Mouse (Mus musculus) fibroblast of lung, adult 2 months (primary cell): Measurements from ENCODE around the gene Bloc1s4.

Experiments
- DNase-seq: peaks from one replicate; pipeline ENCODE4 v3.0.0-alpha.2; 2011; ENCODE audit warnings: low read depth

The Bloc1s4 gene

DNA sequence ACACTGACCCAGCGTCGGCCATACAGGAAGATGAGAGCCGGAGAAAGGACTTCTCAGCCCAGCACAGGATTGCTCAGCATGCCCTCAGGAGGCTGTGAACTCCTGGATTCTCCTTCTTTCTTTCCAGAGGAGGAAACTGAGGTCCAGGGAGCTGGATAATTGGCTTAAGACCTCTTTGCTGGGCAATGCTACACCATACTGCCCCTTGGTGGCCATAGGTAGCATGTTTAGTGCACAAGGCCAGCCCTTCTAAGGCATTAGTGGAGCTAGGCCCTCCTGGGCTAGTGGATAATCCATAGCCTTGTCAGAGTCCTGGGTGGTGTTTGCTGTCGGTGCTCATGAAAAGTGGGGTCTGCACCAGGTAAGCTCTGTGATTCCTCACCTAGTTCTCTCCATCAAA lies 8.6 kb downstream of the Bloc1s4 start:
- DNase-seq, result no peak

DNA sequence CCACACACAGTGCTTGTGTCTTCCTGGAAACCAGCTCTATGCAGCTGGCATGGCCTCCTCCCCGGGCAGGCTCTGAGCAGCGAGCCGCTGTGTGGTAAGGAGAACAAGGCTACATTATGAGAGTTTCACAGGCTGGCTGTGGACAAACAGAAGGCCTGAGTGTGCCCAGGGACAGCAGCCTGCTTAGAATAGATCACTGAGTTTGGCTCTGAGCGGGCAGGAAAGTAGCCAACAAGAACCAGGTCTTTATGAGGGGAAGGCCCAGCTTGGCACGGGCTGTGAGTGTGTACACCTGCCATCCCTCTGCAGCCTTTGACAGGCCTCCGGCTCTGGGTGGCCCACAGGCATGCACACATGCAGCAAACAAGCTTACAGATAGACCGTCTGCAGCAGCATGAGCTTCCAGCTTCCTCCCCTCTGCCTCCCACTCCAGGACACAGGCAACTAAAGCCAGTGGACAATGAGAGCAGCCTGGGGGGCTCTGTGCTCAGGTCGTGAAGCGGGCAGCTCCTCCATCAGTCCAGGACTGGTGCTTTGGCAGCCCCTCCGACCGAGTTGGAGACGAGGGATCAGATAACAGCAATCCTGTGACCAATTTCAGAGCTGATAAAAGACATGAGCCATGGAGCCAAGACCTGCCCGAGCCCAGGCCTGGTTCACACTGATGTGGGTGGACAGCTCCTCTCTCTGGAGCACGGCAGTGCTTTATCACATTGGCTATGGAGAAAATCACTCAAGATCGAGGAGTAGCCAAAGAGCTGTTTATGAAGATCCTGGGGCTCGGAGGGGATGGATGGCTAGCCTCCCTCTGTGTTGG lies 9.4 kb downstream of the Bloc1s4 start:
- no peak for DNase-seq

DNA sequence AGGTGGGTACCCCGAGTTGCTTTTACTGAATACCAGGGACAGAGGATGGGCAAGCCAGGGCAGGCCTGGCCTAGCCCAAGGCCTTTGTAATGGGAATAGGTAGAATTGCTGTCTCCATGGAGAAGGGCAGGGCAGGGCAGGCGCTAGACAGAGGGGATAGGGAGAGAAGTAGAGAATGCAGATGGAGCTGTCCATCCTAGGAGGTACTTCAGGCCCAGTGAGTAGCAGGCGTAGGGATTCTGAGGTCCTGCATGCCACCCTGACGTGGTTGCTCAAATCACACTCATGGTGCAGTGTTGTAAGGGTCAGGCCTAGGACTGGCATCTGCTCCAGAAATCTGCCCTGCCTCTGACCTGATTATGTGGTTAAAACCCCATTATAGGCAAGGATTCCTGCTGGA lies 10.7 kb downstream of the Bloc1s4 start:
- DNase-seq, result no peak

DNA sequence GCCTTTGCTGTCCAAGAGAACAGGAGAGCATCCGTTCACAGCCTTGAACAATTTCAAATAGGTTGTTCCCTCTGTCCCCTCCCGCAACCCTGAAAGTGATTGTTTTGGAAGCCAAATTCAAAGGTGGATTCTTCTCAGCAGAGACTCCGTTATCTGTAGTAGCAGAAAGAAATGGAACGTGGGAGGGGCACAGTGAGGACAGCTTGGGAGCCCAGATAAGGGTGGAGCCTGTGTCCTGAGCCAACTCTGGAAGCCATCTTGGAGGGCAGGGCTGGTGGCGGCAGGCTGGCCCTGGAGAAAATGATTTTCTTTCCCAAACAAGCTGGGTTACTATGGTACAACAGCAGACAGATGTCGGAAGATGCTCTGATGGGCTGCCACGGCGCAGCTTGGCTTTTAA lies 12.4 kb downstream of the Bloc1s4 start:
- no peak for DNase-seq

DNA sequence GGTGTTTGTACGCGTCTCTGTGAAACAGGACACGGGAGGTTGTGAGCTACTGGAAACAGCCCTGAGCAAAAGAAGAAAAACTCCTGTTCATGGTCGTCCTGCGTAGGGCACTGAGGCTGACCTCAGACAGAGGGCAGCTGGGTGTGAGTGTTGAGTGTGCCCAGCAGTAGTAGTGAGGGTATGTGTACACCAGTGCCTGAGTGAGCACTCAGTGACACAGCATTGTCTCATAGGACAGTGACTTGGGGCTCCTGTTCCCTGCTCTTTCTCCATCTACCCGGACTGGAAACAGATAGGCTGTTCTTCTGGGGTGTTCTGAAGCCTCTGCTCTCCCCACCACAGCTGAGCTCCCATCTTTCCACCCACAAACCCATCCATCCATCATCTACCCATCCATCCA lies 13.3 kb downstream of the Bloc1s4 start:
- DNase-seq, result no peak

DNA sequence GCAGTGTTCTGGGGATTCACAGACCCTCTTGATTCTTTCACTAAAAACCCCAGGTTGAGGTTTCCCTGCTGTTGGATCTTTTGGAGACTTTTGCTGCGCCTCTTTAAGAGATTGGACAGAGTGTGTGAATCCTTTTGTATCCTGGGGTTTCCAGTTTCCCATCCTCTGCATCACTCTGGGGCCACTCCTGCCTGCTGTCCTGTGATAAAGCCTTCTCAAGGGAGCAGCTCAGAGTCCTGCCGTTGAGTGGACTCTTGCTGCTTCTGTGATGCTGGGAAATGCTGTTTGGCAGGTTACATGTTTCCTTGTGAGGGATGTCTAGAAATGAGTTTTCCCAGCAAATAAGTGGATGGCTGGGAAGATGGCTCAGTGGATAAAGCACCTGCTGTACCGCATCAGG lies 15.0 kb downstream of the Bloc1s4 start:
- no peak for DNase-seq

DNA sequence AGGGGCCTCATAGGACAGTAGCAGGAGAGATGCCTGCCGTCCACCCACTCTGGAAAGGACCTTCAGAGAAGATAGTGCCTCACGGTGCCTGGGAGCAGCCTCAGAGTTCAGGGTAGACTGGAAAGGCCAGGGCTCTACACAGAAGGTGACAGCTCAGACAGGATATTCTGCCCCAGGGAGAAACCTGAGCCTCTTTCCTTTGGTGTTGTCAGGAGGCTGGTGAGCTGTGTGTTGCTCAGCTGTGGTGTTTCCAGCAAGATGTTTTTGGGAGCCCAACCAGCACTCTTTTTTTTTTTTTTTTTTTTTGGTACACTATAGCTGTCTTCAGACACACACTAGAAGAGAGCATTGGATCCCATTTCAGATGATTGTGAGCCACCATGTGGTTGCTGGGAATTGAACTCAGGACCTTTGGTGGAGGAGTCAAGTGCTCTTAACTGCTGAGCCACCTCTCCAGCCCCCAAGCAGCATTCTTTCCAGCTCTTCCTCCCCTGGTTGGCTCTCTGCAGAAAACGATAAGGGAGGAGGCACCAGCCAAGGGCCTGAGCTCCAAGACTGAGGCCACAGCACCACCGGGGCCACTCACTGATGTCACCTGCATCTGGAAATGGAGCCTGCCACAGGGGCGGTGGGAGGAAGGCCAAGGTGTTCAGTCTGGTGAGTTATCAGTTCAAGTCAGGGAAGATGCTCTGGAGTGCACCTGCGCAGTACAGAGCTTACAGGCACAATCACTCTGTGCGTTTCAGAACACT lies 16.4 kb downstream of the Bloc1s4 start:
- DNase-seq, result no peak

DNA sequence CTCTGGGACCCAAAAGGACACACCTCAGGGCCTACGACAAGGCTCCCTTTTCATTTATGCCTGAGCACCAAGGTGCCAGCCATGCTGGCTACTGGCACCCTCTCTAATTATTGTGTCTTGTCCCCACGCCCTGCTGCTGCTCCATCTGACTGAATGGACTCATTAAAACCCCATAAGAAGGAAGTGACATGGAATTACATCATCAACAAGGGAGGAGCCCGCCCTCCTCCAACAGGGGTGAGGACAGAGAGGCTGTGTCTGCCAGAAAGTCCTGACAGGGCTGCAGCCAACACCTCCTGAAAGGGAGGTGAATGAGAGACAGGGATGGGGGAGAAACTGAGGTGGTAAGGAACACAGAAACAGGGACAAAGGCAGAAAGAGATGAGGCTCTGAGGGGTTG lies 17.8 kb downstream of the Bloc1s4 start:
- DNase-seq, result no peak

DNA sequence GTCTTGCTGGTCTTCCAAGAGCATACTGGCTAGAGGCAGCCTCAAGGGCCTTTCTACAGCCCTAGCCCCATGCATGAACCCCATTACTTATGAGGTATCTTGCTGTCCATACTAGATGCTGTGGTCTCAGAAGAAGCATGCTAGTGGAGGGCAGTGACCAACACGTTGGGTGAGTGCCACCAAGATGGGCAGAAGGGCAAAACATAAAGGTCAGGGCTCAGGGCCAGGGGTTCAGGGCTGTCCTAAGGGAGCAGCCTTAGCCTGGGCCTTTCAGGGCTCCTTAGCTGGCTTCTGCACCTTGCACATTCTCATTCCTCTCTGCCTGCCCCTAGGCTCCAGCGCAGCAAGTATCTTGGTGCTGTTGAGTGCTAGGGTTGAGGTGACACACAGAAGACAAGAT lies 18.5 kb downstream of the Bloc1s4 start:
- DNase-seq, result no peak

DNA sequence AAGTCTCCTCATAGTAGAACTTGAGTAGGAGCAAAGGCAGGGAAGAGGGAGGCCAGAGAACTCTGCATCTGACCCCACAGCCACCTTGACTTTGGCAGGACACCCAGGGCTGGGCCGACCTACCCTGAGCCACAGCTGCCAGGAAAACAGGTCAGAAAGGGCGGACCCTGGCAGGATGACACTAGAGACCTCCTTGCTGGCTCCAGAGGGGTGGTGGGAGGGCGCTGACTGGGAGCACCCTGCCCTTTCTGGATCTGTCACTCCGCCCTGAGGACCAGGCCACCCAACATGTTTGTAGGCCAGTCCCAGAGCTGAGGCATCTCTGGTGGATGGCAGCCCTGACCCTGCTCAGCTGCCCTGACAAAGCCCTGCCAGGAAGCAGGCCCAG lies 19.4 kb downstream of the Bloc1s4 start:
- no peak for DNase-seq

DNA sequence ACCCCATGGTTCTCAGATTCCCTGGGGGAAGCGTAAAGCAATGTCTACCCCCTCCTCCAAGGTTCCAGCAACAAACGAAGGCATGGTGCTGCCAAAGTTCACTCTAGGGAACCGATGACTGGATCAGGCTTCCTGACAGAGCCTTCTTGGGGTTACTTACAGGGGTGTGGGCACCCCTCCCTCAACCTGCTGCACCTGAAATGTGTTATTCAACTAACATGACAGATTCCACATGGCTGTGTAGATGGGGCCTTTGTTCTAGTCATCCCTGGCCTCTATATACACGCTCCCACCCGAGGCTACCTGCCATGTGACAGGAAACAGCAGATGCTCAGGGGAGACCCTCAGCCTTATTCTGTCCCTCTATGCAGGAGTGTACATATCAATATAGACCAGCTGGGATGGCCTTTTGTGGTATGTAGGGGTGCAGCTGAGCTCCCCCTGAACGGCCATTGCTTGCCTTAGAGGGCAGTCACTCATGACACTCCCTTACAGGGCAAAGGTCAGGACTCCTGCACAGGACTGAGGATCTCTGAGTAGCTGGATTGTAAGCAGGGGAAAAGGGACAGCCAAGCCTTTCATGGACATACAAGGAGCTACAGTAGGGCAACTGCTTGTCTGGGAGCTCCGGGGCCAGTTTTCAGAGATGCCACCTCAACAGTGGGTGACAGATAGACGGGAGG lies 19.9 kb downstream of the Bloc1s4 start:
- DNase-seq, result no peak

DNA sequence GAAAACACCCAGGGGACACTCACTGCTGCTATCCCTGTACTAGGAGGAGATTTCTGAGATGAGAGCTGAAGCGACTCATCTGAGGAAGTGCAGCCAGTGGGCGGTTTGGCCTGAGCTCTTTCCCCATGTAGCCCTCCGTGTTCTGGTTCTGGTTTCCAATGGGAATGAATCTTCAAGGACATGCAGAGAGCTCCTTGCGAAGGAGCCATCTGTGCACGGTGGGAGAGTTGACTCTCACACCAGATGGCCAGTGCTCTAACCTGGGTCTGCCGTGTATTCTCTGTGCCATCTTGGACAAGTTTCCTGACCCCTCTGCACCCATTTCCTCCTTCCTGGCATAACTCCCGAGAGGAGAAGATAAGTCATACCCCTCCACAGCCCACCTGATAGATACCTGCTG lies 20.7 kb downstream of the Bloc1s4 start:
- DNase-seq, result no peak

DNA sequence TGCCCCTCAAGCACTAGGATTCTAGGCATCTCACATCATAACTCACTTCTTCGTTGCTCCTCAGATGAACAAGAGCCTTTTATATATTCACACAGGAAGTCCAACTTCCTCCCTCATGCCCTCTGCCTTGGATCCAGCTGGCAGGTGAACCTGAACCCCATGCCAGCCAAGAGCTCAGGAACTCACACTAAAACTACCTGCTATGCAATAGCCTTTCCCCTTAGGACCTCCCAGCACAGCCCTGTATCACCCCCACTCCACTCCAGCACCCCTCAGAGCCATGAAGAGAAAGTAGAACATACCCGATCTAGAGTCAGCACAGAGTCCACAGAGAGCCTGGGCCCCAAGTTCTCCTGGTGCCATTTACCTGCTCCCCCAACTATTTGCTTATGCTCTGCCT lies 21.3 kb downstream of the Bloc1s4 start:
- DNase-seq, result no peak

DNA sequence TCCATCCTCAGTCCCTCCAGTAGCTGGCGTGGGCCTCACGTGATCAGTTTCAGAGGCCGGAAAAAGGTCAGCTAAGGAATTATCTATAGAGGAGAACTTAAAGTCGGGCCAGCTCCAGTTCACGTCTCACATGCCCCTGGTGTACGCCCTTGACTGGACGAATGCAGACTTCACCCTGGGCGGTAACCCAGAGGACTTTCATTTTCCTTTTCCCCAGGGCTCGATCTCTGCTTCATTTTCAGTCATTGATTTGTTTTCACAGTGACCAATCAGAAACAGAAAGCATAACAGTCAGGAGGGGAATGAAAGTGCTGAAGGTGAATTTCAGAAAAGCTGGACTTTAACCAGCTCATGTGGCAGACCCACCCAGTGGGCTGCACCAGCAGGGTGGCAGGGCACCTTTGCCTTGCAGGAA lies 22.1 kb downstream of the Bloc1s4 start:
- no peak for DNase-seq

DNA sequence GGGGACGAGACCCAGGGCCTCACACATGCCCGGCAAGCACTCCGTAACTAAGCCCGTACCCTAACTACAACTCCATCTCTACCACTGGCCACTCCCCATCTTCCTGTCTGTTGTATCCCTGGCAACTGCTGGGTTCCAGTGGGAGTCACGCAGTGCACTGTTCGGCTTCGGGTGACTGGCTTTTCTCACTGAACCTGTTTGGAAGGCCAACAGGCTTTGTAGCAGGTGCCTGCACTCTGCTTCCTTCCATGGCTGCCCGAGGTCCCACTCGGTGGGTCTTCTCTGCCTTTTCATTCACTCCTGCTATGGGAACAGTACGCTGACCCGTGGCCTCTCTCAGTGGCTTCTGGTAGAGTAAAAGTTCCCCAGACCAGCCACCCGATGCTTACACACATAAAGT lies 22.6 kb downstream of the Bloc1s4 start:
- DNase-seq, result no peak

DNA sequence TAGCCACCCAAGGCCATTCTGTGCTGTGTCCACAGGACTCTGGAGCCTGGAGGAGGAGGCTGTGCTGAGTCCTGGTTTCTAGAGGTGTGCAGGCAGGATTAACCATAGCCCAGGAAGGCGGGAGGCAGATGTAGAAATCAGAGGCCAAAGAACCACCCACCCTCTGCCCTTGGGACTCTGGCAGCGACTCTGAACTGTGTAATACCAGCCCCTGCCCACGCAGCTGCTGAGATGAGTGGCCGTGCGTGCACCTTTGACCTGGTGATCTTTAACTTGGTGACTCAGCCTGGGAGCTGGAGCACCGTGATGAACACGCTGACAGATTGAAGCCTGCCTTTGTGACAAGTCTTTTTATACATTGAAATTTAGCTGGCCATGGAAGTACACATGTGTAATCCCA lies 24.2 kb downstream of the Bloc1s4 start:
- DNase-seq, result no peak

DNA sequence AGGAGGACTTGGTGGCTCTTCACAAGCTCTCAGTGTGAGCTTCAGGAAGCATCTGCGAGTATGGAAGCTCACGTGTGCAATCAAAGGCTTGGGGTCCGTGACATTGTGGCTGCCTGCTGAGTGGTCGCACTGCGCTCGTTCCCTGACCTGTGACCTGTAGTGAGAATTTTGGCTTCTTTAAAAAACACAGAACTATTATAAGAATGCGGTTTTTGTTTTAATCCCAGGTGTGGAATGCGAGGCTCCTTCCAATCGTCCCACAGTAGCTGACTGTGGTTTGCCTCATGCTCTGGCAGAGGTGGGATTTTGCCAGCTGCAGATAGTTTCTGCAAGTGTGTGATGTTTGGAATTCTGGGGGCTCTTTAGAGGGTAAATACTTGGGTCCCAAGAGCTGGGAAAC lies 25.1 kb downstream of the Bloc1s4 start:
- DNase-seq, result peak; percentile 82

DNA sequence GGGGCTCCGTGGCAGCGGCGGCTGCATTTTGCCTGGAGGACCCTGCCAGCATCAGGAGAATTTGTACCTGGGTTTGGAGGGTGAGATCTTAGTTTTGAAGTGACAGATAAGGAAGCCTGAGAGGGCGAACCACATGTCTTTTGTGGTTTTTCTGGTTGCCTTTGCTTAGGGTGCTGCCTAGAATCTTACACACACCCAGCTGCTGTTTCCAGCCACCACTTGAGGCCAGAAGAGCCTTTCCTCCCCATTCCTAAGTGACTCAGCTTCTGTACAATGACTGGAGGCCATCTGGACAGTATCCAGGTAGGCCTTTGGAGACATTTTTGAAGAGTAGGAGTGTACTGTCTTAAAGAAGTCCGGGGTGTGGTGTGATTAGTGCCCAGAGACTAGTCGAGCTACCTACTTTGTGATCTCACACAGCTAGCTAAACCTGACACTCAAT lies 26.0 kb downstream of the Bloc1s4 start:
- peak; percentile 78 for DNase-seq

DNA sequence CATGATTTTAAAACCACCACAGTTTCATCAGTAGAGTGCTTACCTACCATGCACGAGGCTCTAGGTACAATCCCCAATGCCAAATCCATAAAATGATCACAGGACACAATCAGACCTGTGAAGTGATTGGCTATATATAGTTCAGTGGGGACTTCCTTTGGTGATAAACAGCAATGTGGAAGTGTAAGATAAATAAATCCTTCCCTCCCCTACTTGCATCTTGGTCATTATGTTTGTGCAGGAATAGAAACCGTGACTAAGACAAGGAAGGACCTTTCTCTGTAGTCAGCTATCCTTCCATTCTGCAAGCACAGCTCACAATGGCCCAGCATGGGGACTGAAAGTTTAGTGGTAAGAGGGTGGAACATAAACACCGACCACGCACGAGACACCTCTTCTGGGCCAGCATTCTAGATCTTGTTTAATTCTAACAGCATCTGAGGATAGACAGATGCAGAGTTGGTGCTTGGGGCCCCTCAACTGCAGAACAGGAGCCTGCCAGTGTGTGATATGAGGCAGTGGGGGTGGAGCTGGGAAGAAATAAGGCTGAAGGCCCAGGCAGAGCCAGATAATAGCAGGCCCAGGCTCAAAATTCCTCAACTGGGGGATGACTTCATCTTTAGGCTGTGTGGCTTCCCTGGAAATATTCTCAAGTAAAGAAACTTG lies 27.6 kb downstream of the Bloc1s4 start:
- no peak for DNase-seq

DNA sequence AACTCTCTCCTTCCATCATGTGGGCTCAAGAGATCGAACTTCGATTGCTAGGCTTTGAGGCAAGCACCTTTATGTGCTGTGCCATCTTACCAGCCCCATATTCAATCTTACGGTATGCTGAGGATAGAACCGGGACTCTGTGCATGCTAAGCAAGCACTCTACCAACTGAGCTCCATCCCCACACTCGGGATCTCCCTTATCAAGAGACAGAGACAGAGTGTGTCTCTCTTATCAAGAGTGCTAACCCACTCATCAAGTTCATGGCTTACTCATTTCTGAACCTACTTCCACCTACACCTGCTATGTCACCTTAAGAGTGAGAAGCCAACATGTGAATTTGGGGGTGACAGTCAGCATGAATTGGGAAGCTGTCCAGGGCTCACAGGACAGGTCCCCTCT lies 28.2 kb downstream of the Bloc1s4 start:
- DNase-seq, result no peak

DNA sequence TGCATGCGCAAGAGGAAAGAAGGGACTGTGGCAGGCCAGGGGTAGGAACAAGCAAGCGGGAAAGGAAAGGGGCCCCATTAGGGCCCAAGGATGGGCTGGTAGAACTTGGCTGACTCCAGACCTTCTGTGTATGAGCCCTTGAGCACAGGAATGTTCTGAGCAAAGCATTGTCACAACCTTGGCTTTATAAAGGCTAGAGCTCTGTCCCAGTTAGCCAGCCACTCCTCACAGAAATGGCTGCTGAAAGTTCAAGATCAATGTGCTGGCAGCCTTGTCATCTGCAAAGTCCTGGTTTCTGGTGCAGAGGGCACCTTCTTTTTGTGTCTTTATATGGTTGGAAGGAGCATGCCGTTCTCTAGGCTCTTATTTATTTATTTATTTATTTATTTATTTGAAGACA lies 28.8 kb downstream of the Bloc1s4 start:
- DNase-seq, result no peak

DNA sequence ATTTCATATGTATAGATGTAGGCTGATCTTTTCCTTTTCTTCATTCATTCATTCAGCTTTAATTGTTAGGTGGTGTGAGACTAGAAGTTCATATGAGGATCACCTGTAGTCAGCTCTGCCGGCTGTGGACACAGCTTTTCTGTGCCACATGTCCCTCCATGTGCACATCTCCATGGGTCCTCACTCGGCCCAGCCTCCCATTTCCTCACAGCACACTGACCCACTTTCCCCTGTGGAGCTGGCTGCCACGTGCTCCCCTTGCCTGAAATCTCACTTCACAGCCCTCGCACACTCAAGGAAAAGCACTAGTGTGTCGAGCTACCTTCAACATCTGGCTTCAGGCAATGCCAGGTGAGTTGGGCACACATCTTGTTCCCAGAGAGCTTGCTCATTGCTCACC lies 29.3 kb downstream of the Bloc1s4 start:
- no peak for DNase-seq

DNA sequence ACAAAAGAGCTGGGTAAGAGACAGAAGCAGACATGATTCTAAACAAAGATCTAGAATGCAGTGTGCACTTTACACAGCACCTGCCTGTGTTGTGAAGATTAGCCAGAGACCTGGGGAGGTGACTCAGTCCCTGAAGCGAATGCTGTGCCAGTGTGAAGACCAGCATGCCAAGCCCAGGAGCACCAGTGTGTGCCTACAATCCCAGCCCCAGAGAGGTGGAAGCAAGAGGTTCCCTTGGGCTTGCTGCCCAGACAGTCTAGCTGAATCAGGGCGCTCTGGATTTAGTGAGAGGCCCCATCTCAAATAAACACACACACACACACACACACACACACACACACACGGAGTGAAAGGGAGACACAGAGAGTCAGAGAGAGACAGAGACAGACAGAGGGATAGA lies 30.6 kb downstream of the Bloc1s4 start:
- no peak for DNase-seq
